Mouse (Mus musculus) kidney, postnatal 25 days (tissue): Measurements from ENCODE around the gene Dhps.
"Not testable (repeated sequence)": the region's sequence is repeated elsewhere in the genome, so short reads cannot be mapped to it uniquely, and the experiment has no call there.

ENCODE experiments used
- DNase-seq, 2 experiments: peaks; one replicate each; pipeline ENCODE4 v3.0.0; 2021; ENCODE audit warnings: mixed read lengths in 2 of 2

The Dhps gene

GRCm38 (mm10) chr8:85096196-85096595, 24.6 kb downstream of the Dhps start:
- no peak for DNase-seq

DNA sequence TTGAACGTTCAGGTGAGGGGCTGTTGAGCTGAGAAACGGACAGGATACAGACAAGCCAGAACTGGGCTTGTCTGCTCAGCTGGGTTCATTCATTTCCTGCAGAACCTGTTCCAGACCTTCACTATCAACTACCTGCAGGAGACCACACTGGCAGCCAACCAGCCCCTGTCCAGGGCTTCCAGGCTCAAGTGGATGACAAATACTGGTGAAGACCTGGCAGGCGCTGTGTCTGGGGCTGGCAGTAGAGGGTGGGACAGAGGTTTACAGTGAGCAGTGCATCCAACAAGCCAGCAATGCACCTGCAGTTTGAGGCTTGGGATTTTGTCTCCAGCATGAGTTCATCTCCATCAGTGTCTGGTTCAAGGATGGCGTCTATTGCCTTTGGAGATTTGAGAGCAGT, 25.3 kb downstream of the Dhps start:
- no peak for DNase-seq

GRCm38 (mm10) chr8:85100076-85100665, 28.6 kb downstream of the Dhps start:
- no peak for DNase-seq

- DNase-seq = no peak
These were observed 41.7 kb downstream of the Dhps start for GRCm38 (mm10) chr8:85113241-85113640.

- DNase-seq = no peak
These were observed 43.9 kb downstream of the Dhps start for GRCm38 (mm10) chr8:85115501-85115900.

- DNase-seq = no peak
These were observed 45.4 kb downstream of the Dhps start for GRCm38 (mm10) chr8:85116984-85117383.

GRCm38 (mm10) chr8:85119052-85119981, 47.8 kb downstream of the Dhps start:
- peak; percentile 95 to 97 for DNase-seq

DNA sequence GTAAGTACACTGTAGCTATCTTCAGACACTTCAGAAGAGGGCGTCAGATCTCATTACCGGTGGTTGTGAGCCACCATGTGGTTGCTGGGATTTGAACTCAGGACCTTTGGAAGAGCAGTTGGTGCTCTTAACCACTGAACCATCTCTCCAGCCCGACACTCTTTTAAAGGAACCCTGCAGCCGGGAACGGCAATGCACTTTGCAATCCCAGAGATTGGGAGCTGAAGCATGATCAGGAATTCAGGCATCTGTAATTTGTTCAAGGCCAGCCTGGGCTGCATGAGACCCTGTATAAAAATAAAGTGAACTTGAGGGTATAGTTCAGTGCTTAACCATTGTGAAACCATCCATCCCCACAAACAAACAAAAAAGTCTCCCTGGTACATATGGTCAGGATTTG, 48.7 kb downstream of the Dhps start:
- not testable (repeated sequence) for DNase-seq

GRCm38 (mm10) chr8:85122995-85123394, 51.4 kb downstream of the Dhps start, which contains the start of gene Zfp791:
TSS of gene Zfp791 (minus strand) at chr8:85123095.
- no peak for DNase-seq

- no peak for DNase-seq
These were observed 52.1 kb downstream of the Dhps start for GRCm38 (mm10) chr8:85123691-85124090.
